Mouse (Mus musculus): ENCODE results near the gene Upk3b. TPM values are rescaled to one million over a fixed set of nuclear protein-coding genes. Genes with fewer than 3 reads are reported as not detected.

Gene Upk3b
- not detected for total RNA-seq (2022)

GRCm38 (mm10) chr5:136038258-136039214, at the start of gene Upk3b:
Gene Upk3b, plus strand, starts transcription at chr5:136038496.
- DNase-seq (ENCODE audit: low spot score in 2 of 2): no peak

- DNase-seq (ENCODE audit: low spot score in 2 of 2): no peak
Measured at GRCm38 (mm10) chr5:135990601-135991000, 47.7 kb upstream of the Upk3b start.

GRCm38 (mm10) chr5:135993381-135993965, 44.8 kb upstream of the Upk3b start:
- DNase-seq (ENCODE audit: low spot score in 2 of 2): no peak

- no peak for DNase-seq (ENCODE audit: low spot score in 2 of 2)
Measured at GRCm38 (mm10) chr5:135994335-135994724, 44.0 kb upstream of the Upk3b start.

GRCm38 (mm10) chr5:135994725-135995687, 43.3 kb upstream of the Upk3b start, which contains the start of gene Dtx2:
Gene Dtx2, plus strand, starts transcription at chr5:135994800.
- peak; percentile 70 to 81 for DNase-seq (ENCODE audit: low spot score in 2 of 2)

GRCm38 (mm10) chr5:135996162-135996561, 42.1 kb upstream of the Upk3b start:
- DNase-seq (ENCODE audit: low spot score in 2 of 2): no peak

- DNase-seq (ENCODE audit: low spot score in 2 of 2): no peak
Measured at GRCm38 (mm10) chr5:136001222-136001621, 37.1 kb upstream of the Upk3b start.

GRCm38 (mm10) chr5:136002325-136002724, 36.0 kb upstream of the Upk3b start:
- no peak for DNase-seq (ENCODE audit: low spot score in 2 of 2)

GRCm38 (mm10) chr5:136002751-136003151, 35.5 kb upstream of the Upk3b start:
- no peak for DNase-seq (ENCODE audit: low spot score in 2 of 2)

- no peak for DNase-seq (ENCODE audit: low spot score in 2 of 2)
Measured at GRCm38 (mm10) chr5:136004537-136004936, 33.8 kb upstream of the Upk3b start.

- no peak for DNase-seq (ENCODE audit: low spot score in 2 of 2)
Measured at GRCm38 (mm10) chr5:136007745-136008144, 30.6 kb upstream of the Upk3b start.

GRCm38 (mm10) chr5:136014877-136015276, 23.4 kb upstream of the Upk3b start:
- DNase-seq (ENCODE audit: low spot score in 2 of 2): no peak

GRCm38 (mm10) chr5:136015586-136015985, 22.7 kb upstream of the Upk3b start:
- DNase-seq (ENCODE audit: low spot score in 2 of 2): no peak

GRCm38 (mm10) chr5:136016014-136016876, 22.1 kb upstream of the Upk3b start:
- no peak for DNase-seq (ENCODE audit: low spot score in 2 of 2)

- DNase-seq (ENCODE audit: low spot score in 2 of 2): peak in 1 of 2 experiments; percentile 35
Measured at GRCm38 (mm10) chr5:136017262-136017661, 21.0 kb upstream of the Upk3b start.

GRCm38 (mm10) chr5:136018726-136019125, 19.6 kb upstream of the Upk3b start:
- DNase-seq (ENCODE audit: low spot score in 2 of 2): no peak

GRCm38 (mm10) chr5:136019907-136020306, 18.4 kb upstream of the Upk3b start:
- no peak for DNase-seq (ENCODE audit: low spot score in 2 of 2)

- peak; percentile 25 to 61 for DNase-seq (ENCODE audit: low spot score in 2 of 2)
Measured at GRCm38 (mm10) chr5:136025712-136026111, 12.6 kb upstream of the Upk3b start.

- no peak for DNase-seq (ENCODE audit: low spot score in 2 of 2)
Measured at GRCm38 (mm10) chr5:136026859-136027258, 11.4 kb upstream of the Upk3b start.

- DNase-seq (ENCODE audit: low spot score in 2 of 2): no peak
Measured at GRCm38 (mm10) chr5:136027612-136028311, 10.5 kb upstream of the Upk3b start.
